Mouse (Mus musculus) intestine, postnatal 0 days (tissue): Measurements from ENCODE around the gene C87436. TPM values are rescaled to one million over a fixed set of nuclear protein-coding genes. Genes with fewer than 3 reads are reported as not detected.

ENCODE experiments used
- ATAC-seq: fragments of 200-750 bp; cut with Nextera tagmentation; 2 replicates; pipeline ENCODE4 v1.8.0; 2017; ENCODE audit warnings: mild to moderate bottlenecking, moderate TSS enrichment, moderate library complexity
- H3K27ac ChIP-seq: fragments of 300-500 bp; sonication (generic); 2 replicates; pipeline ENCODE4 v1.5.1; 2014; ENCODE audit warnings: mild to moderate bottlenecking, low read depth, low read length, moderate library complexity
- H3K27me3 ChIP-seq: fragments of 300-500 bp; sonication (generic); replicated peaks from 2 replicates; pipeline ENCODE4 v1.6.1; 2014; ENCODE audit warnings: low read length, mixed read lengths; ENCODE audit not compliant: control insufficient read depth, insufficient read depth
- H3K36me3 ChIP-seq: fragments of 300-500 bp; sonication (generic); 2 replicates; pipeline ENCODE4 v1.6.1; 2014; ENCODE audit warnings: mild to moderate bottlenecking, moderate library complexity; ENCODE audit not compliant: control insufficient read depth, insufficient read depth
- H3K4me1 ChIP-seq: fragments of 300-500 bp; sonication (generic); replicated peaks from 2 replicates; pipeline ENCODE4 v1.6.1; 2014; ENCODE audit warnings: antibody characterized with exemption, low read length, mixed read lengths; ENCODE audit not compliant: control insufficient read depth, insufficient read depth
- H3K4me2 ChIP-seq: fragments of 300-500 bp; sonication (generic); replicated peaks from 2 replicates; pipeline ENCODE4 v1.6.1; 2014; ENCODE audit warnings: low read depth, mild to moderate bottlenecking, moderate library complexity
- H3K4me3 ChIP-seq: fragments of 300-500 bp; sonication (generic); 2 replicates; pipeline ENCODE4 v1.5.1; 2014; ENCODE audit warnings: low read depth, low read length
- H3K9ac ChIP-seq: fragments of 300-500 bp; sonication (generic); 2 replicates; pipeline ENCODE4 v1.6.1; 2014; ENCODE audit warnings: mild to moderate bottlenecking, low read depth, low read length
- H3K9me3 ChIP-seq: fragments of 300-500 bp; sonication (generic); 2 replicates; pipeline ENCODE4 v1.6.1; 2016; ENCODE audit warnings: mixed run types; ENCODE audit not compliant: control insufficient read depth
- CTCF ChIP-seq: sonication (generic); IDR thresholded peaks from 2 replicates; pipeline ENCODE4 v1.5.1; 2016; ENCODE audit warnings: low read depth, mild to moderate bottlenecking, control low read depth, antibody characterized with exemption, moderate library complexity
- WGBS: fragments of 180-500 bp; shearing (Covaris S2); extraction: QIAGEN DNeasy Blood & Tissue Kit; methylation state at CpG from one replicate; pipeline ENCODE4 v1.1.7; 2014; 5-methylcytosine and 5-hydroxymethylcytosine counted together
- polyA plus RNA-seq: library from polyadenylated mRNA; unstranded; fragments of >200 nt; fragmentation: Nextera tagmentation; extraction: Ambion mirVana; gene quantifications from 2 replicates; pipeline ENCODE4 v1.2.1, GENCODE M21; 2015

The C87436 gene
- polyA plus RNA-seq, 1 experiment from 2014 or later: 12.8 TPM

- Histone ChIP-seq H3K9ac (no peak overlapping the region), H3K27me3 (no peaks in the 10 kb centered on the region), H3K4me2 (no peak overlapping the region), H3K9me3 (no peaks in the 10 kb centered on the region), H3K27ac (no peak overlapping the region), H3K4me1 (no peaks in the 10 kb centered on the region), H3K36me3 (peaks cover 63% of the 10 kb centered on the region), H3K4me3 (no peak overlapping the region)
- no peak for TF ChIP-seq CTCF
- WGBS: 85% methylated on average over 3 of the region's 3 CpGs
- ATAC-seq: no peak
These were observed 18.9 kb upstream of the C87436 start for GRCm38 (mm10) chr6:86419239-86419638.

DNA sequence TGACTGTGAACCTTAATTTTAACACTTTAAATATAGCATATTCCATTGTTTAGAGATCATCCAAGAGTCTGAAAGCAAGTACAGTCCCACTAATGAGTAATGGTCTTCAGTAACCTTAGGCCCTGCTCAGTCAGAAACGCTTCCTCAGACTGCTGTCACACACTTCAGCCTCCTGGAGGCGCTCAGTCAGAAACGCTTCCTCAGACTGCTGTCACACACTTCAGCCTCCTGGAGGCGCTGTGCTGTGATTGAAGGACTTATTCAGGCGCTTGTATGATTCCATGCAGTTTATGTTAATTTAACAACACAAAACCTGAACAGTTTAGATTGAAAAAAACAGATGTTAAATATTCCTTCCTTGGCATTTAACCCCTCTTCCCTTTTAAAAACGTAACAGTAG lies 17.7 kb upstream of the C87436 start:
- no peak overlapping the region for H3K9ac ChIP-seq
- ATAC-seq: no peak
- H3K27me3 ChIP-seq: no peaks in the 10 kb centered on the region
- peak; percentile 64 for TF ChIP-seq CTCF
- H3K36me3 ChIP-seq: peaks cover 73% of the 10 kb centered on the region
- WGBS: 82% methylated on average over 6 of the region's 6 CpGs
- H3K27ac ChIP-seq: no peak overlapping the region
- H3K9me3 ChIP-seq: no peaks in the 10 kb centered on the region
- no peak overlapping the region for H3K4me3 ChIP-seq
- H3K4me2 ChIP-seq: no peak overlapping the region
- H3K4me1 ChIP-seq: no peaks in the 10 kb centered on the region

- Histone ChIP-seq H3K36me3 (peaks cover 72% of the 10 kb centered on the region), H3K4me1 (no peaks in the 10 kb centered on the region), H3K9me3 (no peaks in the 10 kb centered on the region), H3K4me2 (no peak within 1 kb of the TSS), H3K9ac (no peak within 1 kb of the TSS), H3K27ac (no peak within 1 kb of the TSS), H3K4me3 (no peak within 1 kb of the TSS), H3K27me3 (no peaks in the 10 kb centered on the region)
- WGBS: 91% methylated on average over 1 of the region's 1 CpGs
- ATAC-seq: no peak
- no peak for TF ChIP-seq CTCF
These were observed 11.8 kb upstream of the C87436 start, which contains the start of gene Gm44790 for GRCm38 (mm10) chr6:86426358-86426757. Gene Gm44790 (plus strand): TSS chr6:86426658.

- H3K36me3 ChIP-seq: peaks cover 59% of the 10 kb centered on the region
- H3K27me3 ChIP-seq: no peaks in the 10 kb centered on the region
- H3K9ac ChIP-seq: no peak overlapping the region
- TF ChIP-seq CTCF: no peak
- H3K9me3 ChIP-seq: no peaks in the 10 kb centered on the region
- 94% methylated on average over 3 of the region's 3 CpGs for whole genome bisulfite sequencing
- H3K4me1 ChIP-seq: no peaks in the 10 kb centered on the region
- ATAC-seq: no peak
- no peak overlapping the region for H3K4me3 ChIP-seq
- no peak overlapping the region for H3K27ac ChIP-seq
- no peak overlapping the region for H3K4me2 ChIP-seq
These were observed 6.6 kb upstream of the C87436 start for GRCm38 (mm10) chr6:86431531-86431930.

- ATAC-seq: peak; percentile 32; the same call in 1 of the 2 replicates
- H3K9ac ChIP-seq: no peak overlapping the region
- no peak overlapping the region for H3K27ac ChIP-seq
- H3K4me2 ChIP-seq: no peak overlapping the region
- no peaks in the 10 kb centered on the region for H3K9me3 ChIP-seq
- no peak overlapping the region for H3K4me3 ChIP-seq
- no peaks in the 10 kb centered on the region for H3K27me3 ChIP-seq
- TF ChIP-seq CTCF: no peak
- WGBS: 55% methylated on average over 1 of the region's 1 CpGs
- H3K36me3 ChIP-seq: peaks cover 42% of the 10 kb centered on the region
- no peaks in the 10 kb centered on the region for H3K4me1 ChIP-seq
These were observed 4.5 kb upstream of the C87436 start for GRCm38 (mm10) chr6:86433696-86434095.

GRCm38 (mm10) chr6:86437711-86438110 lies 463 bp upstream of the C87436 start:
- peak overlapping the region; percentile 96 for H3K27ac ChIP-seq
- H3K9ac ChIP-seq: peak overlapping the region; percentile 83
- peaks cover 20% of the 10 kb centered on the region for H3K36me3 ChIP-seq
- peak overlapping the region; percentile 73 for H3K4me2 ChIP-seq
- under 1% methylated on average over 14 of the region's 14 CpGs for WGBS
- H3K27me3 ChIP-seq: no peaks in the 10 kb centered on the region
- peak overlapping the region; percentile 76 for H3K4me3 ChIP-seq
- H3K4me1 ChIP-seq: no peaks in the 10 kb centered on the region
- ATAC-seq: peak; percentile 77
- no peaks in the 10 kb centered on the region for H3K9me3 ChIP-seq
- TF ChIP-seq CTCF: peak; percentile 79

- ATAC-seq: no peak
- 2% methylated on average over 13 of the region's 13 CpGs for WGBS
- no peak for TF ChIP-seq CTCF
- Histone ChIP-seq H3K4me3 (peak overlapping the region; percentile 76), H3K36me3 (peaks cover 23% of the 10 kb centered on the region), H3K4me1 (no peaks in the 10 kb centered on the region), H3K9me3 (no peaks in the 10 kb centered on the region), H3K9ac (peak overlapping the region; percentile 83), H3K27me3 (no peaks in the 10 kb centered on the region), H3K27ac (peak overlapping the region; percentile 96), H3K4me2 (peak overlapping the region; percentile 73)
These were observed 934 bp downstream of the C87436 start for GRCm38 (mm10) chr6:86439119-86439496.
